Mouse (Mus musculus): ENCODE data around the gene Serpinb6a.

Serpinb6a gene

GRCm38 (mm10) chr13:33965056-33966024 lies 37.3 kb downstream of the Serpinb6a start:
- H3K36me3 ChIP-seq (ENCODE audit: insufficient read depth, low read length) = 0 out of 2 replicates have a peak, but pooled peaks cover 2% of the 10 kb centered on the region
- peak overlapping the region; percentile 80 for H3K4me3 ChIP-seq (replicated peaks; ENCODE audit: low read length)
- peaks cover 49% of the 10 kb centered on the region for H3K4me1 ChIP-seq (replicated peaks; ENCODE audit: low read depth, low read length)
- H3K27me3 ChIP-seq (ENCODE audit: insufficient read depth, low read length) = no peaks in the 10 kb centered on the region
- no peaks in the 10 kb centered on the region for H3K9me3 ChIP-seq (ENCODE audit: low read length)
- TF ChIP-seq CTCF (conservative IDR thresholded peaks at IDR 0.05; ENCODE audit: low read length) = no peak
- no peak for TF ChIP-seq NANOG (IDR thresholded peaks at IDR 0.05; ENCODE audit: borderline replicate concordance, low read length)
- TF ChIP-seq POU5F1 (IDR thresholded peaks at IDR 0.05; ENCODE audit: borderline replicate concordance, low read length) = no peak

- Histone ChIP-seq H3K36me3 (ENCODE audit: insufficient read depth, low read length) (0 out of 2 replicates have a peak, but pooled peaks cover 2% of the 10 kb centered on the region), H3K4me1 (replicated peaks; ENCODE audit: low read depth, low read length) (peaks cover 40% of the 10 kb centered on the region), H3K4me3 (replicated peaks; ENCODE audit: low read length) (peak within 1 kb of the TSS; percentile 80), H3K27me3 (ENCODE audit: insufficient read depth, low read length) (no peaks in the 10 kb centered on the region), H3K9me3 (ENCODE audit: low read length) (0 out of 2 replicates have a peak, but pooled peaks cover 3% of the 10 kb centered on the region)
- TF ChIP-seq POU5F1 (IDR thresholded peaks at IDR 0.05; ENCODE audit: borderline replicate concordance, low read length) = no peak
- no peak for TF ChIP-seq CTCF (conservative IDR thresholded peaks at IDR 0.05; ENCODE audit: low read length)
- TF ChIP-seq NANOG (IDR thresholded peaks at IDR 0.05; ENCODE audit: borderline replicate concordance, low read length) = no peak
These were observed 38.2 kb downstream of the Serpinb6a start, which contains the start of gene Nqo2 for GRCm38 (mm10) chr13:33964206-33965046. TSS of gene Nqo2 (plus strand) at chr13:33964687.

GRCm38 (mm10) chr13:33959771-33960170 lies 42.8 kb downstream of the Serpinb6a start:
- Histone ChIP-seq H3K36me3 (ENCODE audit: insufficient read depth, low read length) (no peaks in the 10 kb centered on the region), H3K9me3 (ENCODE audit: low read length) (0 out of 2 replicates have a peak, but pooled peaks cover 3% of the 10 kb centered on the region)
- TF ChIP-seq CTCF (conservative IDR thresholded peaks at IDR 0.05; ENCODE audit: low read length) = no peak
- no peak for TF ChIP-seq NANOG (IDR thresholded peaks at IDR 0.05; ENCODE audit: borderline replicate concordance, low read length)
- TF ChIP-seq POU5F1 (IDR thresholded peaks at IDR 0.05; ENCODE audit: borderline replicate concordance, low read length) = no peak

GRCm38 (mm10) chr13:33956571-33957421 lies 45.8 kb downstream of the Serpinb6a start:
- 0 out of 2 replicates have a peak, but pooled peaks cover 3% of the 10 kb centered on the region for H3K9me3 ChIP-seq (ENCODE audit: low read length)
- H3K4me3 ChIP-seq (replicated peaks; ENCODE audit: low read length) = no peak overlapping the region
- H3K36me3 ChIP-seq (ENCODE audit: insufficient read depth, low read length) = no peaks in the 10 kb centered on the region
- no peaks in the 10 kb centered on the region for H3K4me1 ChIP-seq (replicated peaks; ENCODE audit: low read depth, low read length)
- TF ChIP-seq POU5F1 (IDR thresholded peaks at IDR 0.05; ENCODE audit: borderline replicate concordance, low read length) = no peak
- peak; percentile 92 for TF ChIP-seq CTCF (conservative IDR thresholded peaks at IDR 0.05; ENCODE audit: low read length)
- TF ChIP-seq NANOG (IDR thresholded peaks at IDR 0.05; ENCODE audit: borderline replicate concordance, low read length) = no peak
- H3K27me3 ChIP-seq (ENCODE audit: insufficient read depth, low read length) = no peaks in the 10 kb centered on the region

More at GRCm38 (mm10) chr13:33959771-33960170, 42.8 kb downstream of the Serpinb6a start:
- Histone ChIP-seq H3K27me3 (ENCODE audit: insufficient read depth, low read length) (no peaks in the 10 kb centered on the region), H3K4me3 (replicated peaks; ENCODE audit: low read length) (no peak overlapping the region), H3K4me1 (replicated peaks; ENCODE audit: low read depth, low read length) (peaks cover 12% of the 10 kb centered on the region)

DNA sequence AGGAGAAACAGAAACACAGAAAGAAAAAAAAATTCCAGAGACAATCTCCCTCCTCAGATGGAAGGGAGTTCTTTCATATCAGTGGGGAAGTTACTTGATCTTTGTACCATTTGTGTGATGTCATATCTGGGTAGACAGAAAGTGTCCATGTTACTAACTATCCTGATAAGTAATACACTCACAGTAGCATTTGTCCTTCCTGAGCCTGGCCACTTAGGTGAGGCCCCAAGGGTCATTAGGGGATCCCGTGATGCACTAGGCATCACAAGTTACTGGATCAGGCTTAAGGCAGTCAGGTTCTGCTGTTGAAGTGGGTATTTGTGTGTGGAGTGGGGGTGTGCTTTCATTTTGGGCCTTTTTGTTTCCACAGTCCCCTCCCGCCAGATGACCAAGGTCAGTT lies 49.6 kb downstream of the Serpinb6a start:
- H3K9me3 ChIP-seq (ENCODE audit: low read length) = no peaks in the 10 kb centered on the region

DNA sequence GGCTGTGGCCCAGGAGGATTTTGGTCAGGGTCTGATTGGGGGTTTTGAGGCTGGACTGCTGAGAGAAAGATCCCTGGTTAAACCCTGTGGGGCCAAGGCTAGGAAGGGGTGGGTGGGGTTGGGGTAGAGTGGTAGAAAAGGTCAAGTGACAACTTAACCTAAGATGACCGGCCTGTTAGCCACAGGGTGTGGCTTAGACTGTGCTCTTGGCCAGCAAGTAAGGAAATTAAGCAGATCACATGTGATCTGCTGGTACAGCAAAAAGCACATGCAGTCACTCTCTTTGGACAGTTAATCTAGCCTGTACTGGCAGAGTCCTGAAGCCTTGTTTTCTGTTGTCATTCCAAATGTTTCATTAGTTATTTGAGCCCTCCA lies 50.5 kb downstream of the Serpinb6a start:
- Histone ChIP-seq H3K36me3 (ENCODE audit: insufficient read depth, low read length) (no peaks in the 10 kb centered on the region), H3K4me1 (replicated peaks; ENCODE audit: low read depth, low read length) (no peaks in the 10 kb centered on the region), H3K4me3 (replicated peaks; ENCODE audit: low read length) (no peak overlapping the region), H3K27me3 (ENCODE audit: insufficient read depth, low read length) (no peaks in the 10 kb centered on the region), H3K9me3 (ENCODE audit: low read length) (no peaks in the 10 kb centered on the region)
- TF ChIP-seq POU5F1 (IDR thresholded peaks at IDR 0.05; ENCODE audit: borderline replicate concordance, low read length) (no peak), CTCF (conservative IDR thresholded peaks at IDR 0.05; ENCODE audit: low read length) (no peak), NANOG (IDR thresholded peaks at IDR 0.05; ENCODE audit: borderline replicate concordance, low read length) (no peak)

More for the DNA sequence above, 49.6 kb downstream of the Serpinb6a start:
- Histone ChIP-seq H3K4me1 (replicated peaks; ENCODE audit: low read depth, low read length) (no peaks in the 10 kb centered on the region), H3K4me3 (replicated peaks; ENCODE audit: low read length) (no peak overlapping the region), H3K27me3 (ENCODE audit: insufficient read depth, low read length) (no peaks in the 10 kb centered on the region), H3K36me3 (ENCODE audit: insufficient read depth, low read length) (no peaks in the 10 kb centered on the region)
- TF ChIP-seq POU5F1 (IDR thresholded peaks at IDR 0.05; ENCODE audit: borderline replicate concordance, low read length) (no peak), CTCF (conservative IDR thresholded peaks at IDR 0.05; ENCODE audit: low read length) (no peak), NANOG (IDR thresholded peaks at IDR 0.05; ENCODE audit: borderline replicate concordance, low read length) (no peak)

- H3K9me3 ChIP-seq (ENCODE audit: low read length) = no peaks in the 10 kb centered on the region
- H3K4me3 ChIP-seq (replicated peaks; ENCODE audit: low read length) = no peak overlapping the region
- TF ChIP-seq POU5F1 (IDR thresholded peaks at IDR 0.05; ENCODE audit: borderline replicate concordance, low read length) (no peak), CTCF (conservative IDR thresholded peaks at IDR 0.05; ENCODE audit: low read length) (no peak), NANOG (IDR thresholded peaks at IDR 0.05; ENCODE audit: borderline replicate concordance, low read length) (no peak)
- no peaks in the 10 kb centered on the region for H3K36me3 ChIP-seq (ENCODE audit: insufficient read depth, low read length)
- H3K27me3 ChIP-seq (ENCODE audit: insufficient read depth, low read length) = no peaks in the 10 kb centered on the region
- peaks cover under 1% of the 10 kb centered on the region; the same call in 1 of the 2 replicates for H3K4me1 ChIP-seq (replicated peaks; ENCODE audit: low read depth, low read length)
These were observed 51.1 kb downstream of the Serpinb6a start for GRCm38 (mm10) chr13:33951308-33952074.
